Mouse (Mus musculus) right cerebral cortex, adult 18-20 months (tissue): Measurements from ENCODE around the gene Mllt10.

Source experiments
- DNase-seq: peaks from one replicate; pipeline ENCODE4 v3.0.0; 2022; ENCODE audit warnings: mixed read lengths

Mllt10 gene

GRCm38 (mm10) chr2:18205118-18205517 lies 150.1 kb downstream of the Mllt10 start:
- no peak for DNase-seq

- peak; percentile 60 for DNase-seq
Observed at GRCm38 (mm10) chr2:18206811-18207210, 151.8 kb downstream of the Mllt10 start.

- peak; percentile 83 for DNase-seq
Observed at GRCm38 (mm10) chr2:18208578-18208977, 153.5 kb downstream of the Mllt10 start.

DNA sequence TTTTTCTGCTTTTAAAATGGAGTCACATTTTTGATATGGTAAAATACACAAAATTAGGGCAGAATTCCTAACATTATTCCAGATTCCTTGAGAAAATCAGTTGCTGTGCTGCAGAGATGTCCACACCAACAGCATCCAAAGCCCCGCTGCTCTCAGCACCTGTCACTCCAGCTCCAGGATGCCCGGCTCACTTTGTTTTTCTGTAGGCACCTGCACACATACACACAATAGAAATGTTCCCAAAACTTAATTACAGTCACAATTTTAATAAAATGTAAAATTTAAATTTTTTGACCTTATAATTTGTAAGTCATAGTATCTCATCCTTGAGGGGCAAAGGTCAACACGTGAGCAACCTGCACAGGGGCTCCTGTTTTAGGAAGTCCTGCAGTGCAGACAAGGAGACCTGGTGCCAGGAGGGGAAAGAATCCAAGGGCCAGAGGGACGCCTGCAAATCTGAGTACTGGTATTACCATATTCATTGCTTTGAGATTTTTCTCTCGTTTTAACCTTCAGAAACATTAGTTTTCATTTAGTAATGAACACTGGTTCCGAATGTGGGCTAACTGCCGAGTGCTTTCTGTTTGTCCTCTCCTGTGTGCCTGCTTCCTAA lies 154.3 kb downstream of the Mllt10 start:
- no peak for DNase-seq

DNA sequence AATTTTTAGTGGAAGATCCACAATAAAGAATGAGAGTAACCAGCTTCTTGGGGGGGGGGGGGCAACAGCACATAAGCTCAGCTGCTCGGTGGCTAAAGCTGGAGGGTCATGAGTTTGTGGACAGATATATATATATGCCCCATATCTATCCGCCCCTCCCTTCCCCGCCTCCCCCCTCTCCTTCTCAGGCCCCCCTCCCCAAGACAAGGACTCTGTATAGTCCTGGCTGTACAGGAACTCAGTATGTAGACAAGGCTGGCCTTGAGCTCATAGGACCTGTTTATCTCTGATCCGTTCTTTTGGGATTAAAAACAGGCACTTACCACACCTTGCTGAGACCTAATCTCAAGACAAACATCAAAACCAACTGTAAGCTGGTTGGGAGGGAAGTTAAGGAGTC lies 154.9 kb downstream of the Mllt10 start:
- DNase-seq = no peak

DNA sequence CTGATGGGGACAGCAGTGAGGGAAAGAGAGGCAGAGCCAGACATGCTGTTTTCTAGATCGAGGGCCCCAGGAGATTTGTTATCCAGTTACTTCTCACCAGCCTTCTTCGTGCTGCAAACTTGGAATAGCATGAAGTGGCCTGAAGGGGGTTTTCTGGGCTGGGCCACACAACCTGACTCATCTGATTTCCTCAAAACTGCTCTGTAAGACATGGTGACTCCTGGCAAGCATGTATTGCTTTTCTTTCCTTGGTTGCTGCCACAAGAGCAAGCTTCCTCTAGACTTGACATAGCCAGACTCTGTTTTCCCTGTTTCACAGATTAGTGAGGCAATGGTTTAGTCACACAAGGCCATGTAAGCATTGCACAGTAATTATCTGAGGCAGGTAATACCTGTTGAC lies 159.0 kb downstream of the Mllt10 start:
- no peak for DNase-seq

GRCm38 (mm10) chr2:18217867-18218266 lies 162.8 kb downstream of the Mllt10 start:
- peak; percentile 54 for DNase-seq

- no peak for DNase-seq
Observed at GRCm38 (mm10) chr2:18218500-18218899, 163.5 kb downstream of the Mllt10 start.

GRCm38 (mm10) chr2:18219136-18219535 lies 164.1 kb downstream of the Mllt10 start:
- DNase-seq = no peak

DNA sequence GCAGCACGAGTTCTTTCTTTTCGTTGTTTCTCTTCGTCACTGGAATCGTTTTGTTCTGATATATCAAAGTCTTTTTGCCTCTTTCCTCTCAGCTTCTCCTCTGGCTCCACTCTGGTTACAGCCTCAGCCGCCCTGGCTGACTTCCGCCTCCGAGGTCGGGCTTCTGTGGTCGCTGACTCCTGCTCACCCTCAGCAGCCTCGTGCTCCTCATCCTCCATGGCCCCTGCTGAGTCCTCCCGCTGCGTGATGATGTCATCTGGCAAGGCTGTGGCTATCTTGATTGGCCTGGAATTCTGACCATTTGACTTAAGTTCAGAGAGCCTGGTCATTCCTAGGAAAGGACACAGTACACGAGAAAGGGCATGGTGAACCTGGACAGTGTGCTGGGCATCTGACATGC lies 164.5 kb downstream of the Mllt10 start:
- no peak for DNase-seq

- no peak for DNase-seq
Observed at GRCm38 (mm10) chr2:18228486-18229062, 173.5 kb downstream of the Mllt10 start.

DNA sequence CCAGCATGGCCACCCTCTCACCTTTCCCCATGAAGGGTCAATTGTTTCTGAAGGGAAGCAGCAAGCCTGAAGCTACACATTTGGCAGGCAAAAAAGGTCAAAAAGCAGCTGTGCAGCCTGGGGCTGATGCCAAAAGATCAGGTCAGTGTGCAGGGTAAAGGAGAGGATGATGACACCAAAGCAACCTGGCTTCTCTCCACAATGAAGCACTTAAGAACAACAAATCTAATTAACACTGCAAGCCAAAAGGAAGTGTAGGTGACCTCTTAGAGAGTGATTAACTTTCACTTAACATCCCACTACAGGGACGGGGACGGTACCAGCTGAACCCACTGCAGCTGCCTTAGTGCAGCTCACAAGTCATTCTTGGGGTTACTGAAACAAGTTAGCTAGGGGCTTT lies 174.2 kb downstream of the Mllt10 start:
- no peak for DNase-seq

DNA sequence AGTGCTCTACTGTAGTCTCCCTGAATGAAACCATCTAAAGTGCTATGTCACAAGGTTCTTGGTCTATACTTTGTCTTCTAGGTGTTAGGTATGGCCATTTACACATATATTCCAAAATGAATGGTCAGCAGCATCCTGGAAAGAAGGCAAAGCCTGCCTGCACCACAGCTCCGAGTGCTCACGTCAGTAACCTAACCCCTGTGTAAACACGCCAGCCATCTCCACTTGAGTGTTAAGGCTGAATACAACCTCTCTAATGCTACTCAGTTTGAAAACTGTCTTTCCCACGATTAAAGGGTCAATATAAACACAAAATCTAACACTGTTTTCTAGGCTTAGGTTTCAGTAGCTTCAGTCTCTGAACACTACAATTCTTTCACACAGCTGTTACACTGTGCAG lies 176.1 kb downstream of the Mllt10 start:
- no peak for DNase-seq

DNA sequence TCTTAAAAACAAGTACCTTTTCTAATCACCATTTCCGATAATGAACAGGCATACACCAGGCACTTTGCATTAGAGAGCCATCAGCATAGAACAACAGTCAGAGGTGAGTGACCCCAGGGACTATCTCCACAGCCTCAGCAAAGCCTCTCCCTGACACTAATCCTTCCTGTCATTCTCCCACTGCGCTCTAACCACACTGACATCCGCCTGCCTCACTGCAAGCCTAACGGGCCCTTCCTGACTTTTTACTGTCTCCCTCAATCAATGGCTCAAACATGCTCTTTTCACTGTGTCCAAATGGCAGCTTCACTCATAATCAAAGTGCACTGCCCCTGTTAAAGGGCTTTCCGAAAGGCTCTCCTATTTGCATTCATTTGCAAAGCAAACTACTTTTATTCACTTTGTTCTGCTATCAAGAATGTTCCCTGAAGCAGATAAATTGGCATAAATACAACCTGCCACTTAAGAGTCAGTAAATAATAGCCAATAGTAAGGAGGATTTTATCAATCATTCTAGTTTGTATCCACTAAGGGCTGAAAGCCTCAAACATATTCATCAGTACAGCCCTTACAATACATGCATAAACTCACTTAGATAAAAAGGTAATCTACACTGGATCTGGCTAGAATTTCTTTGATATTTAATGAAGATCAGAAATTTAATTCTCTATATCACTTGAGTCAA lies 178.0 kb downstream of the Mllt10 start:
- no peak for DNase-seq

DNA sequence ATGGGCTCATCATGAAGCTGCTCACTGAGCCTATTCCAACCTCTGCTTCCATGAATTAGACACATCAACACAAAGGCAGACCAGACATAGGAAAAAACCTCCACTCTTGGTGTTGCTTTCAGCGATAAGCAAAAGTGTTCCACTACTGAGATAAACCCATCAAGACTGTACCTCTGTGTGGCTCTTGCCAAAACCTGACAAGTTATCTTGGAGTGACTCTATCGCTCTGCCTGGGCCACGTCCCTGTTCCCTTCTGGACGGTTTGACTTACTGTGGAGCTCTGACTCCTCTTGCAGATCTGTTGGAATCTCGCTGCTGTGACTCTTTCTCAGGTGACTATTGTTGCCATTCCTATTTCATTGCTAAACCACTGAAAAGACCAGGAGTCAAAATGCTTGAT lies 180.5 kb downstream of the Mllt10 start:
- no peak for DNase-seq

- no peak for DNase-seq
Observed at GRCm38 (mm10) chr2:18249224-18249623, 194.2 kb downstream of the Mllt10 start.
